Mouse (Mus musculus): ENCODE results near the gene Nup107. TPM values are rescaled to one million over a fixed set of nuclear protein-coding genes. Genes with fewer than 3 reads are reported as not detected.
A peak's percentile ranks its signal among the peaks of the same experiment; 100 is the strongest.
"Not testable (repeated sequence)": the region's sequence is repeated elsewhere in the genome, so short reads cannot be mapped to it uniquely, and the experiment has no call there.

Nup107 gene
- total RNA-seq, 2 experiments from 2014 or later: 14.0 to 14.7 TPM

- DNase-seq (ENCODE audit: low spot score in 2 of 2): no peak
These were observed 52.9 kb downstream of the Nup107 start for GRCm38 (mm10) chr10:117739648-117739948.

- DNase-seq (ENCODE audit: low spot score in 2 of 2): no peak
These were observed 53.4 kb downstream of the Nup107 start for GRCm38 (mm10) chr10:117738928-117739647.

GRCm38 (mm10) chr10:117738140-117738921 is 54.2 kb downstream of the Nup107 start:
- no peak for DNase-seq (ENCODE audit: low spot score in 2 of 2)

GRCm38 (mm10) chr10:117737498-117737897 is 55.0 kb downstream of the Nup107 start:
- DNase-seq (ENCODE audit: low spot score in 2 of 2): not testable (repeated sequence)

- DNase-seq (ENCODE audit: low spot score in 2 of 2): no peak
These were observed 55.4 kb downstream of the Nup107 start for GRCm38 (mm10) chr10:117737075-117737474.

- DNase-seq (ENCODE audit: low spot score in 2 of 2): no peak
These were observed 55.9 kb downstream of the Nup107 start for GRCm38 (mm10) chr10:117736573-117736972.

- not testable (repeated sequence) for DNase-seq (ENCODE audit: low spot score in 2 of 2)
These were observed 57.1 kb downstream of the Nup107 start for GRCm38 (mm10) chr10:117735396-117735795.

- DNase-seq (ENCODE audit: low spot score in 2 of 2): not testable (repeated sequence)
These were observed 58.2 kb downstream of the Nup107 start for GRCm38 (mm10) chr10:117734104-117734852.

GRCm38 (mm10) chr10:117733626-117734025 is 58.9 kb downstream of the Nup107 start:
- not testable (repeated sequence) for DNase-seq (ENCODE audit: low spot score in 2 of 2)

GRCm38 (mm10) chr10:117732962-117733592 is 59.4 kb downstream of the Nup107 start:
- no peak for DNase-seq (ENCODE audit: low spot score in 2 of 2)

- DNase-seq (ENCODE audit: low spot score in 2 of 2): no peak
These were observed 60.3 kb downstream of the Nup107 start for GRCm38 (mm10) chr10:117732184-117732583.

GRCm38 (mm10) chr10:117731244-117732101 is 61.0 kb downstream of the Nup107 start:
- peak; percentile 40 to 43 for DNase-seq (ENCODE audit: low spot score in 2 of 2)

- DNase-seq (ENCODE audit: low spot score in 2 of 2): no peak
These were observed 61.8 kb downstream of the Nup107 start for GRCm38 (mm10) chr10:117730637-117731203.

- no peak for DNase-seq (ENCODE audit: low spot score in 2 of 2)
These were observed 62.4 kb downstream of the Nup107 start for GRCm38 (mm10) chr10:117730140-117730539.

- DNase-seq (ENCODE audit: low spot score in 2 of 2): no peak
These were observed 63.2 kb downstream of the Nup107 start for GRCm38 (mm10) chr10:117729139-117729814.

- no peak for DNase-seq (ENCODE audit: low spot score in 2 of 2)
These were observed 63.9 kb downstream of the Nup107 start for GRCm38 (mm10) chr10:117728574-117728973.

- DNase-seq (ENCODE audit: low spot score in 2 of 2): no peak
These were observed 64.9 kb downstream of the Nup107 start for GRCm38 (mm10) chr10:117727518-117728110.

GRCm38 (mm10) chr10:117726888-117727385 is 65.6 kb downstream of the Nup107 start:
- DNase-seq (ENCODE audit: low spot score in 2 of 2): no peak

GRCm38 (mm10) chr10:117726350-117726749 is 66.2 kb downstream of the Nup107 start:
- no peak for DNase-seq (ENCODE audit: low spot score in 2 of 2)

All from left cerebral cortex, adult 18-20 months (tissue).